Mouse (Mus musculus): ENCODE measurements around the gene Ppp1r1b. TPM values are rescaled to one million over a fixed set of nuclear protein-coding genes. Genes with fewer than 3 reads are reported as not detected.

Ppp1r1b gene
- polyA plus RNA-seq, 1 experiment from 2014 or later = 0.17 TPM

- Histone ChIP-seq H3K36me3 (ENCODE audit: control insufficient read depth, insufficient read depth, low read length) (no peaks in the 10 kb centered on the region), H3K4me1 (ENCODE audit: control insufficient read depth, insufficient read depth, low read length) (no peaks in the 10 kb centered on the region), H3K9me3 (ENCODE audit: control insufficient read depth, low read length) (no peaks in the 10 kb centered on the region), H3K27ac (replicated peaks; ENCODE audit: low read depth, low read length) (no peak overlapping the region), H3K4me3 (ENCODE audit: low read depth, low read length) (no peak overlapping the region), H3K9ac (ENCODE audit: low read length) (no peak overlapping the region), H3K27me3 (ENCODE audit: control insufficient read depth, insufficient read depth, low read length) (peaks cover 99% of the 10 kb centered on the region), H3K4me2 (ENCODE audit: low read depth, severe bottlenecking) (no peak overlapping the region)
- 10% methylated on average over 12 of the region's 12 CpGs for WGBS
- ATAC-seq (ENCODE audit: insufficient number of reproducible peaks, low FRiP score, low TSS enrichment, low read depth) (no peak), DNase-seq (ENCODE audit: low spot score) (no peak)
These were observed 27.8 kb upstream of the Ppp1r1b start for GRCm38 (mm10) chr11:98320381-98320780.

GRCm38 (mm10) chr11:98320806-98321676 is 27.2 kb upstream of the Ppp1r1b start:
- Histone ChIP-seq H3K9me3 (ENCODE audit: control insufficient read depth, low read length) (no peaks in the 10 kb centered on the region), H3K36me3 (ENCODE audit: control insufficient read depth, insufficient read depth, low read length) (no peaks in the 10 kb centered on the region), H3K27ac (replicated peaks; ENCODE audit: low read depth, low read length) (no peak overlapping the region), H3K4me2 (ENCODE audit: low read depth, severe bottlenecking) (no peak overlapping the region), H3K4me1 (ENCODE audit: control insufficient read depth, insufficient read depth, low read length) (no peaks in the 10 kb centered on the region), H3K4me3 (ENCODE audit: low read depth, low read length) (no peak overlapping the region), H3K9ac (ENCODE audit: low read length) (no peak overlapping the region), H3K27me3 (ENCODE audit: control insufficient read depth, insufficient read depth, low read length) (peaks cover 99% of the 10 kb centered on the region)
- DNase-seq (ENCODE audit: low spot score) (no peak), ATAC-seq (ENCODE audit: insufficient number of reproducible peaks, low FRiP score, low TSS enrichment, low read depth) (no peak)
- 2% methylated on average over 30 of the region's 30 CpGs for WGBS

- ATAC-seq (ENCODE audit: insufficient number of reproducible peaks, low FRiP score, low TSS enrichment, low read depth) = no peak
- no peak overlapping the region for H3K4me3 ChIP-seq (ENCODE audit: low read depth, low read length)
- H3K4me2 ChIP-seq (ENCODE audit: low read depth, severe bottlenecking) = no peak overlapping the region
- no peaks in the 10 kb centered on the region for H3K36me3 ChIP-seq (ENCODE audit: control insufficient read depth, insufficient read depth, low read length)
- H3K27ac ChIP-seq (replicated peaks; ENCODE audit: low read depth, low read length) = no peak overlapping the region
- no peaks in the 10 kb centered on the region for H3K4me1 ChIP-seq (ENCODE audit: control insufficient read depth, insufficient read depth, low read length)
- peaks cover 97% of the 10 kb centered on the region for H3K27me3 ChIP-seq (ENCODE audit: control insufficient read depth, insufficient read depth, low read length)
- H3K9me3 ChIP-seq (ENCODE audit: control insufficient read depth, low read length) = no peaks in the 10 kb centered on the region
- WGBS = 3% methylated on average over 5 of the region's 5 CpGs
- no peak for DNase-seq (ENCODE audit: low spot score)
- no peak overlapping the region for H3K9ac ChIP-seq (ENCODE audit: low read length)
These were observed 26.6 kb upstream of the Ppp1r1b start for GRCm38 (mm10) chr11:98321677-98322003.

- no peak overlapping the region for H3K27ac ChIP-seq (replicated peaks; ENCODE audit: low read depth, low read length)
- no peak overlapping the region for H3K4me2 ChIP-seq (ENCODE audit: low read depth, severe bottlenecking)
- no peak for DNase-seq (ENCODE audit: low spot score)
- H3K36me3 ChIP-seq (ENCODE audit: control insufficient read depth, insufficient read depth, low read length) = no peaks in the 10 kb centered on the region
- H3K27me3 ChIP-seq (ENCODE audit: control insufficient read depth, insufficient read depth, low read length) = peaks cover 97% of the 10 kb centered on the region
- H3K9ac ChIP-seq (ENCODE audit: low read length) = no peak overlapping the region
- ATAC-seq (ENCODE audit: insufficient number of reproducible peaks, low FRiP score, low TSS enrichment, low read depth) = no peak
- 7% methylated on average over 1 of the region's 1 CpGs for WGBS
- no peaks in the 10 kb centered on the region for H3K4me1 ChIP-seq (ENCODE audit: control insufficient read depth, insufficient read depth, low read length)
- no peak overlapping the region for H3K4me3 ChIP-seq (ENCODE audit: low read depth, low read length)
- no peaks in the 10 kb centered on the region for H3K9me3 ChIP-seq (ENCODE audit: control insufficient read depth, low read length)
These were observed 26.0 kb upstream of the Ppp1r1b start for GRCm38 (mm10) chr11:98322159-98322558.

GRCm38 (mm10) chr11:98323136-98323866 is 24.9 kb upstream of the Ppp1r1b start:
- Histone ChIP-seq H3K4me2 (ENCODE audit: low read depth, severe bottlenecking) (no peak overlapping the region), H3K27me3 (ENCODE audit: control insufficient read depth, insufficient read depth, low read length) (peaks cover 97% of the 10 kb centered on the region), H3K4me1 (ENCODE audit: control insufficient read depth, insufficient read depth, low read length) (0 out of 2 replicates have a peak, but pooled peaks cover 4% of the 10 kb centered on the region), H3K36me3 (ENCODE audit: control insufficient read depth, insufficient read depth, low read length) (no peaks in the 10 kb centered on the region), H3K9me3 (ENCODE audit: control insufficient read depth, low read length) (no peaks in the 10 kb centered on the region), H3K4me3 (ENCODE audit: low read depth, low read length) (no peak overlapping the region), H3K9ac (ENCODE audit: low read length) (no peak overlapping the region), H3K27ac (replicated peaks; ENCODE audit: low read depth, low read length) (no peak overlapping the region)
- no peak for ATAC-seq (ENCODE audit: insufficient number of reproducible peaks, low FRiP score, low TSS enrichment, low read depth)
- no peak for DNase-seq (ENCODE audit: low spot score)
- 3% methylated on average over 10 of the region's 10 CpGs for WGBS

GRCm38 (mm10) chr11:98323933-98324332 is 24.3 kb upstream of the Ppp1r1b start:
- H3K9ac ChIP-seq (ENCODE audit: low read length) = no peak overlapping the region
- DNase-seq (ENCODE audit: low spot score) = peak; percentile 82
- H3K27me3 ChIP-seq (ENCODE audit: control insufficient read depth, insufficient read depth, low read length) = peaks cover 97% of the 10 kb centered on the region
- H3K4me3 ChIP-seq (ENCODE audit: low read depth, low read length) = no peak overlapping the region
- H3K36me3 ChIP-seq (ENCODE audit: control insufficient read depth, insufficient read depth, low read length) = no peaks in the 10 kb centered on the region
- H3K9me3 ChIP-seq (ENCODE audit: control insufficient read depth, low read length) = no peaks in the 10 kb centered on the region
- WGBS = 2% methylated on average over 9 of the region's 9 CpGs
- ATAC-seq (ENCODE audit: insufficient number of reproducible peaks, low FRiP score, low TSS enrichment, low read depth) = no peak
- no peak overlapping the region for H3K27ac ChIP-seq (replicated peaks; ENCODE audit: low read depth, low read length)
- H3K4me2 ChIP-seq (ENCODE audit: low read depth, severe bottlenecking) = no peak overlapping the region
- H3K4me1 ChIP-seq (ENCODE audit: control insufficient read depth, insufficient read depth, low read length) = 0 out of 2 replicates have a peak, but pooled peaks cover 7% of the 10 kb centered on the region

GRCm38 (mm10) chr11:98325191-98325820 is 22.9 kb upstream of the Ppp1r1b start:
- Histone ChIP-seq H3K27me3 (ENCODE audit: control insufficient read depth, insufficient read depth, low read length) (peaks cover 97% of the 10 kb centered on the region), H3K9ac (ENCODE audit: low read length) (no peak overlapping the region), H3K27ac (replicated peaks; ENCODE audit: low read depth, low read length) (no peak overlapping the region), H3K36me3 (ENCODE audit: control insufficient read depth, insufficient read depth, low read length) (no peaks in the 10 kb centered on the region), H3K9me3 (ENCODE audit: control insufficient read depth, low read length) (no peaks in the 10 kb centered on the region), H3K4me2 (ENCODE audit: low read depth, severe bottlenecking) (no peak overlapping the region), H3K4me1 (ENCODE audit: control insufficient read depth, insufficient read depth, low read length) (0 out of 2 replicates have a peak, but pooled peaks cover 7% of the 10 kb centered on the region), H3K4me3 (ENCODE audit: low read depth, low read length) (no peak overlapping the region)
- WGBS = 5% methylated on average over 14 of the region's 14 CpGs
- ATAC-seq (ENCODE audit: insufficient number of reproducible peaks, low FRiP score, low TSS enrichment, low read depth) (no peak), DNase-seq (ENCODE audit: low spot score) (no peak)

- no peak overlapping the region for H3K4me2 ChIP-seq (ENCODE audit: low read depth, severe bottlenecking)
- no peak overlapping the region for H3K27ac ChIP-seq (replicated peaks; ENCODE audit: low read depth, low read length)
- no peak overlapping the region for H3K4me3 ChIP-seq (ENCODE audit: low read depth, low read length)
- ATAC-seq (ENCODE audit: insufficient number of reproducible peaks, low FRiP score, low TSS enrichment, low read depth) = no peak
- peaks cover 97% of the 10 kb centered on the region for H3K27me3 ChIP-seq (ENCODE audit: control insufficient read depth, insufficient read depth, low read length)
- no peak overlapping the region for H3K9ac ChIP-seq (ENCODE audit: low read length)
- no peaks in the 10 kb centered on the region for H3K36me3 ChIP-seq (ENCODE audit: control insufficient read depth, insufficient read depth, low read length)
- no peaks in the 10 kb centered on the region for H3K9me3 ChIP-seq (ENCODE audit: control insufficient read depth, low read length)
- WGBS = 4% methylated on average over 22 of the region's 22 CpGs
- 0 out of 2 replicates have a peak, but pooled peaks cover 7% of the 10 kb centered on the region for H3K4me1 ChIP-seq (ENCODE audit: control insufficient read depth, insufficient read depth, low read length)
- no peak for DNase-seq (ENCODE audit: low spot score)
These were observed 22.4 kb upstream of the Ppp1r1b start for GRCm38 (mm10) chr11:98325821-98326218.

Measured in limb, embryonic 11.5 days (tissue).